Mouse (Mus musculus): ENCODE data around the gene Acot4. TPM values are rescaled to one million over a fixed set of nuclear protein-coding genes. Genes with fewer than 3 reads are reported as not detected.
"Not testable (repeated sequence)": the region's sequence is repeated elsewhere in the genome, so short reads cannot be mapped to it uniquely, and the experiment has no call there.

Acot4 gene
- total and polyA plus RNA-seq, 2 experiments from 2014 or later = 0.55 to 18.2 TPM

- Histone ChIP-seq H3K36me3 (replicated peaks; ENCODE audit: control insufficient read depth, insufficient read depth, low read length) (no peaks in the 10 kb centered on the region), H3K27me3 (ENCODE audit: control insufficient read depth, insufficient read depth, low read length) (peaks cover 20% of the 10 kb centered on the region), H3K27ac (ENCODE audit: low read depth) (no peak within 1 kb of the TSS), H3K9ac (replicated peaks; ENCODE audit: low read depth, low read length) (no peak within 1 kb of the TSS), H3K4me2 (ENCODE audit: low read depth, low read length) (peak within 1 kb of the TSS; percentile 67), H3K4me1 (ENCODE audit: control insufficient read depth, insufficient read depth) (no peaks in the 10 kb centered on the region), H3K9me3 (replicated peaks; ENCODE audit: control insufficient read depth, low read length) (no peaks in the 10 kb centered on the region), H3K4me3 (ENCODE audit: low read depth, low read length) (peak within 1 kb of the TSS; percentile 43)
- 52% methylated on average over 9 of the region's 9 CpGs for WGBS
- DNase-seq (ENCODE audit: low spot score) (no peak), ATAC-seq (ENCODE audit: insufficient read depth, low read depth) (no peak)
- TF ChIP-seq EP300 (IDR thresholded peaks at IDR 0.05; ENCODE audit: low read depth) (no peak), CTCF (IDR thresholded peaks at IDR 0.05; ENCODE audit: low read depth) (no peak)
These were observed 30.8 kb downstream of the Acot4 start, which contains the start of gene Acot5 for GRCm38 (mm10) chr12:84068986-84069385. TSS of gene Acot5 (plus strand) at chr12:84069325.

- H3K4me3 ChIP-seq (ENCODE audit: low read depth, low read length) = peak overlapping the region; percentile 43
- peaks cover 20% of the 10 kb centered on the region for H3K27me3 ChIP-seq (ENCODE audit: control insufficient read depth, insufficient read depth, low read length)
- H3K9ac ChIP-seq (replicated peaks; ENCODE audit: low read depth, low read length); H3K36me3 ChIP-seq (replicated peaks; ENCODE audit: control insufficient read depth, insufficient read depth, low read length); H3K27ac ChIP-seq (ENCODE audit: low read depth); DNase-seq (ENCODE audit: low spot score); H3K4me1 ChIP-seq (ENCODE audit: control insufficient read depth, insufficient read depth); H3K9me3 ChIP-seq (replicated peaks; ENCODE audit: control insufficient read depth, low read length); ATAC-seq (ENCODE audit: insufficient read depth, low read depth): not testable (repeated sequence)
- peak overlapping the region; percentile 67 for H3K4me2 ChIP-seq (ENCODE audit: low read depth, low read length)
- WGBS = 2% methylated on average over 42 of the region's 52 CpGs
These were observed 31.4 kb downstream of the Acot4 start for GRCm38 (mm10) chr12:84069582-84069981.

- H3K36me3 ChIP-seq (replicated peaks; ENCODE audit: control insufficient read depth, insufficient read depth, low read length) = no peaks in the 10 kb centered on the region
- H3K4me2 ChIP-seq (ENCODE audit: low read depth, low read length) = no peak overlapping the region
- H3K4me3 ChIP-seq (ENCODE audit: low read depth, low read length) = no peak overlapping the region
- DNase-seq (ENCODE audit: low spot score) (no peak), ATAC-seq (ENCODE audit: insufficient read depth, low read depth) (no peak)
- TF ChIP-seq EP300 (IDR thresholded peaks at IDR 0.05; ENCODE audit: low read depth) (no peak), CTCF (IDR thresholded peaks at IDR 0.05; ENCODE audit: low read depth) (no peak)
- H3K27ac ChIP-seq (ENCODE audit: low read depth) = no peak overlapping the region
- WGBS = 83% methylated on average over 2 of the region's 2 CpGs
- no peaks in the 10 kb centered on the region for H3K4me1 ChIP-seq (ENCODE audit: control insufficient read depth, insufficient read depth)
- H3K27me3 ChIP-seq (ENCODE audit: control insufficient read depth, insufficient read depth, low read length) = peaks cover 20% of the 10 kb centered on the region
- H3K9ac ChIP-seq (replicated peaks; ENCODE audit: low read depth, low read length) = no peak overlapping the region
- H3K9me3 ChIP-seq (replicated peaks; ENCODE audit: control insufficient read depth, low read length) = no peaks in the 10 kb centered on the region
These were observed 33.5 kb downstream of the Acot4 start for GRCm38 (mm10) chr12:84071696-84072095.

GRCm38 (mm10) chr12:84077371-84077990, 39.3 kb downstream of the Acot4 start:
- H3K27ac ChIP-seq (ENCODE audit: low read depth) = no peak overlapping the region
- no peak overlapping the region for H3K9ac ChIP-seq (replicated peaks; ENCODE audit: low read depth, low read length)
- no peaks in the 10 kb centered on the region for H3K36me3 ChIP-seq (replicated peaks; ENCODE audit: control insufficient read depth, insufficient read depth, low read length)
- no peaks in the 10 kb centered on the region for H3K4me1 ChIP-seq (ENCODE audit: control insufficient read depth, insufficient read depth)
- WGBS = 84% methylated on average over 4 of the region's 4 CpGs
- no peaks in the 10 kb centered on the region for H3K9me3 ChIP-seq (replicated peaks; ENCODE audit: control insufficient read depth, low read length)
- DNase-seq (ENCODE audit: low spot score) = no peak
- no peak overlapping the region for H3K4me3 ChIP-seq (ENCODE audit: low read depth, low read length)
- no peak for TF ChIP-seq CTCF (IDR thresholded peaks at IDR 0.05; ENCODE audit: low read depth)
- no peak for TF ChIP-seq EP300 (IDR thresholded peaks at IDR 0.05; ENCODE audit: low read depth)
- no peak for ATAC-seq (ENCODE audit: insufficient read depth, low read depth)
- H3K27me3 ChIP-seq (ENCODE audit: control insufficient read depth, insufficient read depth, low read length) = no peaks in the 10 kb centered on the region
- H3K4me2 ChIP-seq (ENCODE audit: low read depth, low read length) = no peak overlapping the region

GRCm38 (mm10) chr12:84083842-84084241, 45.7 kb downstream of the Acot4 start:
- TF ChIP-seq EP300 (IDR thresholded peaks at IDR 0.05; ENCODE audit: low read depth) (no peak), CTCF (IDR thresholded peaks at IDR 0.05; ENCODE audit: low read depth) (no peak)
- Histone ChIP-seq H3K4me3 (ENCODE audit: low read depth, low read length) (no peak overlapping the region), H3K9ac (replicated peaks; ENCODE audit: low read depth, low read length) (no peak overlapping the region), H3K9me3 (replicated peaks; ENCODE audit: control insufficient read depth, low read length) (0 out of 2 replicates have a peak, but pooled peaks cover 8% of the 10 kb centered on the region), H3K4me2 (ENCODE audit: low read depth, low read length) (no peak overlapping the region), H3K4me1 (ENCODE audit: control insufficient read depth, insufficient read depth) (0 out of 2 replicates have a peak, but pooled peaks cover 8% of the 10 kb centered on the region), H3K27me3 (ENCODE audit: control insufficient read depth, insufficient read depth, low read length) (no peaks in the 10 kb centered on the region), H3K36me3 (replicated peaks; ENCODE audit: control insufficient read depth, insufficient read depth, low read length) (no peaks in the 10 kb centered on the region), H3K27ac (ENCODE audit: low read depth) (no peak overlapping the region)
- ATAC-seq (ENCODE audit: insufficient read depth, low read depth) (no peak), DNase-seq (ENCODE audit: low spot score) (no peak)
- 83% methylated on average over 2 of the region's 2 CpGs for WGBS

GRCm38 (mm10) chr12:84084581-84084980, 46.4 kb downstream of the Acot4 start:
- DNase-seq (ENCODE audit: low spot score) (peak; percentile 27), ATAC-seq (ENCODE audit: insufficient read depth, low read depth) (peak; percentile 20; the same call in 1 of the 2 replicates)
- Histone ChIP-seq H3K4me1 (ENCODE audit: control insufficient read depth, insufficient read depth) (0 out of 2 replicates have a peak, but pooled peaks cover 8% of the 10 kb centered on the region), H3K27ac (ENCODE audit: low read depth) (no peak overlapping the region), H3K27me3 (ENCODE audit: control insufficient read depth, insufficient read depth, low read length) (no peaks in the 10 kb centered on the region), H3K4me3 (ENCODE audit: low read depth, low read length) (no peak overlapping the region), H3K9me3 (replicated peaks; ENCODE audit: control insufficient read depth, low read length) (0 out of 2 replicates have a peak, but pooled peaks cover 8% of the 10 kb centered on the region), H3K36me3 (replicated peaks; ENCODE audit: control insufficient read depth, insufficient read depth, low read length) (no peaks in the 10 kb centered on the region), H3K9ac (replicated peaks; ENCODE audit: low read depth, low read length) (no peak overlapping the region), H3K4me2 (ENCODE audit: low read depth, low read length) (no peak overlapping the region)
- no peak for TF ChIP-seq CTCF (IDR thresholded peaks at IDR 0.05; ENCODE audit: low read depth)
- TF ChIP-seq EP300 (IDR thresholded peaks at IDR 0.05; ENCODE audit: low read depth) = peak; percentile 62; the same call in 1 of the 2 replicates
- WGBS = 49% methylated on average over 4 of the region's 4 CpGs

- WGBS = 85% methylated on average over 5 of the region's 5 CpGs
These were observed 56.5 kb downstream of the Acot4 start for GRCm38 (mm10) chr12:84094666-84095065.

More at GRCm38 (mm10) chr12:84094666-84095065, 56.5 kb downstream of the Acot4 start:
- not testable (repeated sequence) for H3K36me3 ChIP-seq (replicated peaks; ENCODE audit: control insufficient read depth, insufficient read depth, low read length); H3K27ac ChIP-seq (ENCODE audit: low read depth); DNase-seq (ENCODE audit: low spot score); H3K4me2 ChIP-seq (ENCODE audit: low read depth, low read length); ATAC-seq (ENCODE audit: insufficient read depth, low read depth); H3K4me3 ChIP-seq (ENCODE audit: low read depth, low read length); H3K9ac ChIP-seq (replicated peaks; ENCODE audit: low read depth, low read length); H3K4me1 ChIP-seq (ENCODE audit: control insufficient read depth, insufficient read depth); H3K9me3 ChIP-seq (replicated peaks; ENCODE audit: control insufficient read depth, low read length); H3K27me3 ChIP-seq (ENCODE audit: control insufficient read depth, insufficient read depth, low read length)

All from heart, postnatal 0 days (tissue).